Mouse (Mus musculus): ENCODE measurements around the gene Errfi1. TPM values are rescaled to one million over a fixed set of nuclear protein-coding genes. Genes with fewer than 3 reads are reported as not detected.
A peak's percentile ranks its signal among the peaks of the same experiment; 100 is the strongest.

Errfi1 gene
- polyA plus RNA-seq, 1 experiment from 2014 or later = 25.9 TPM

DNA sequence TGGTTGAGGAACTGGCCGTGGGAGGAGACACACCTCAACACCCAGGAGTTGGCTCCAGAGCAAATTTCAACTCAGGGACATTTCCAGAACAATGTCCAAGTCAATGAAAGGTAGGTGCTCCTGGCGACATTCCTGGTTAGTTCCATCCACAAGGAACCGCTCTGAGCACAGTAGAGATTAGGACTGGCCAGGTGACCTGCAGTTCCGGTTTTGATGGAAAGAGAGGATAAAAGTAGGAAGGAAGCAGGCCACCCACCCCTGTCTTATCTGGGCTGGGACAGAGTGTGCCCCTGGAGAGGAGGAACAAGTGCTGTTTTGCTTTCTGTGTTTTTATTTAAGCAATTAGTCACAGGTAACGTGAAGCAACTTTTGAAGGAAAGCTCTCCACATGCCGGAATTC lies 28.8 kb upstream of the Errfi1 start:
- WGBS = 48% methylated on average over 6 of the region's 6 CpGs
- no peaks in the 10 kb centered on the region for H3K36me3 ChIP-seq
- peak overlapping the region; percentile 82 for H3K27ac ChIP-seq
- H3K27me3 ChIP-seq (ENCODE audit: low read depth, poor library complexity, severe bottlenecking) = 0 out of 2 replicates have a peak, but pooled peaks cover under 1% of the 10 kb centered on the region
- no peak for DNase-seq (ENCODE audit: low spot score)
- no peak overlapping the region for H3K4me3 ChIP-seq
- H3K9me3 ChIP-seq (replicated peaks) = no peaks in the 10 kb centered on the region
- peaks cover 84% of the 10 kb centered on the region for H3K4me1 ChIP-seq

DNA sequence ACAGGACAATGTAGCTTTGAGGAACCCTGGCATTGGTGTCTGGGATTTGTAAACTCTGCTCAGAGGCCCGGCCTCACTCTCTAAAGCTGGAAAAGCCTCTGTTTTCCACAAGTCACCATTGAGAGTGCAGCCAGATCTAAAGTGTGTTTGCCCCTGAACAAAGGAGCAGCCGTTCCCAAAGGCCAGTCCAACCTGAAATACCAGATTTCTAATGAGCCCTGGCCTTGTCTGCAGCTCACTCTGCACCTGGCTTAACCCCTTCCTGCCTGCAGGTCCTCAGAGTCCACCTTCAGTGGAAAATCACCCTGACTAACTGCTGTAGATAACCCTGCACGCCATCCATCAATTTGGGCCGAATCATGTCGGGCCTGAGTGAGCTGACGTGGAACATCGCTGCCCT lies 28.2 kb upstream of the Errfi1 start:
- Histone ChIP-seq H3K36me3 (no peaks in the 10 kb centered on the region), H3K4me3 (no peak overlapping the region), H3K27me3 (ENCODE audit: low read depth, poor library complexity, severe bottlenecking) (no peaks in the 10 kb centered on the region), H3K9me3 (replicated peaks) (no peaks in the 10 kb centered on the region), H3K27ac (peak overlapping the region; percentile 82), H3K4me1 (peaks cover 77% of the 10 kb centered on the region)
- peak; percentile 77 for DNase-seq (ENCODE audit: low spot score)
- 11% methylated on average over 7 of the region's 7 CpGs for WGBS

DNA sequence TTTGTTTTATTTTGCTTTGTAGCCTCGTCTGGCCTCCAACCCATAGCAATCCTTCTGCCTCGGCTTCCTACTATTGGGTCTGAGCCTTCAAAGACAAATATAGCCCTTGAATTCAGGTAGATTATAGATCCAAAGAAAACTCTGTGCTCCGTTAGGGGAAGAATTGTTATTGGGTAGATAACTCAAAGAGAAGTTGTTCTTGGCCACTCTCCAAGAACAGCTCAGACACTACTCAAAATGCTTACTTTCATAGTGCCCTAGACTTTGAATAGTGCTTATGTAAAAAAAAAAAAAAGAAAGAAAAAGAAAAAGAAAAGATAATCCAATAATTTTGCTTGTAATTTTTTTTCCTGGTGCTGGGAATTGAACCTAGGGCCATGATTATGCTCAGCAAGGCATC lies 22.4 kb upstream of the Errfi1 start:
- Histone ChIP-seq H3K4me1 (peaks cover 25% of the 10 kb centered on the region), H3K36me3 (no peaks in the 10 kb centered on the region), H3K9me3 (replicated peaks) (no peaks in the 10 kb centered on the region), H3K27me3 (ENCODE audit: low read depth, poor library complexity, severe bottlenecking) (no peaks in the 10 kb centered on the region), H3K27ac (no peak overlapping the region), H3K4me3 (no peak overlapping the region)
- no peak for DNase-seq (ENCODE audit: low spot score)
- 91% methylated on average over 3 of the region's 3 CpGs for WGBS

DNA sequence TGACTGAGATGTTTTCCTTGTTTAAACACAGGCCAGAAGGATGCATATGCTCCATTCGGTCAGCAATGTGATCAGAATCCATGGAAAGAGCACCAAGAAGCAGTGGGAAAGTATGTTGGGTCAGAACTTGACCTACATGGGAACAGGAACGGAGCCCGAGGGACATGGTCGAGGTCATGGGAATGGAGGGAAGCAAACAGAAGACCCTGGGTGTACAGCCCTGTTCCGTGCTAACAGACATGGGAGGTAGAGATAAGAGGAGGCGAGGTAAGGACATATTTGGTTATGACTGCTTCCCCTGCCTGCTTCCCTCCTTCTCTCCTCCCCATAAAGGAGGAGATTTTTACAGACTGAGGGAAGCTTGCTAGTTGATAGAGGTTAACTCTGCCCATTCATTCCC lies 21.8 kb upstream of the Errfi1 start:
- no peak for DNase-seq (ENCODE audit: low spot score)
- Histone ChIP-seq H3K4me3 (no peak overlapping the region), H3K36me3 (no peaks in the 10 kb centered on the region), H3K4me1 (peaks cover 19% of the 10 kb centered on the region), H3K27me3 (ENCODE audit: low read depth, poor library complexity, severe bottlenecking) (no peaks in the 10 kb centered on the region), H3K27ac (no peak overlapping the region), H3K9me3 (replicated peaks) (no peaks in the 10 kb centered on the region)
- WGBS = 90% methylated on average over 6 of the region's 6 CpGs

DNA sequence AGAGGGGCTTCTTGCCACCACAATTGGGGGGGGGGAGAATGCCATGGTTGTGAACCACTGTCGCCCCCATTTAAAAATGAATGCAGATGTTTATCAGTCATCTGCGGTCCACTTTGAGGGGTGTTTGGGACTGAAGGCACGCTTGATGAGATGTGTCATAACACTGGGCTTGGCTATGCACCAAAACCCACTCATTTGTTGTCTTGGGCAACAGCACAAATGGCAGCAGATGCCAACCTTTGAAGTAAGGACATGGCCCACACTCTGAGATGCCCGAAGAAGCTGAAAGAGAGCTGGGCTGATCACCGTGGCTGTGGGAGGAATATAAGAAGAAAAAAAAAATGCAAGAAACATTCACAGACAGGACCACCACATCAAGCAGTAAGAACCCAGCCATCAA lies 18.6 kb upstream of the Errfi1 start:
- no peak overlapping the region for H3K27ac ChIP-seq
- WGBS = 94% methylated on average over 5 of the region's 5 CpGs
- no peak for DNase-seq (ENCODE audit: low spot score)
- H3K4me3 ChIP-seq = no peak overlapping the region
- H3K27me3 ChIP-seq (ENCODE audit: low read depth, poor library complexity, severe bottlenecking) = no peaks in the 10 kb centered on the region
- H3K4me1 ChIP-seq = no peaks in the 10 kb centered on the region
- H3K9me3 ChIP-seq (replicated peaks) = no peaks in the 10 kb centered on the region
- no peaks in the 10 kb centered on the region for H3K36me3 ChIP-seq

DNA sequence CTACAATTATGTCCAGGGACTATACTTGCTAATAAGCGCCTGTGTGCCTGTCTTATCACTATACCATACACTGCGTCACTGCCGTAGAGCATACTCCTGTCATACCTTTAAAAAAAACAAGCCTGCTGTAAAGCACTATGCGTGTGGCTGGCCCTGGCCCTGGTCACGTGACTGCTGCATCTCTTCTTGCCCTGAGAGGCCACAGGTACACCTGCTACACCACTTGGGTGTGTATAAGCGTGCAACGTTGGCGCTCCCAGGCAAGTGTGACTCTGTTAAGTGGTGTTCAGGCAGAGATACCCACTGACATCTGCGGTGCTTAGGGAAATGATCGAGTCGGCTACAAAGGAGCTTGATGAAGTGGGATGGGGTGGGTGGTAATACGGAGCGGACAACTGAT lies 17.5 kb upstream of the Errfi1 start:
- Histone ChIP-seq H3K27me3 (ENCODE audit: low read depth, poor library complexity, severe bottlenecking) (no peaks in the 10 kb centered on the region), H3K27ac (no peak overlapping the region), H3K36me3 (no peaks in the 10 kb centered on the region), H3K4me3 (no peak overlapping the region), H3K4me1 (no peaks in the 10 kb centered on the region), H3K9me3 (replicated peaks) (no peaks in the 10 kb centered on the region)
- 92% methylated on average over 13 of the region's 13 CpGs for WGBS
- DNase-seq (ENCODE audit: low spot score) = no peak

DNA sequence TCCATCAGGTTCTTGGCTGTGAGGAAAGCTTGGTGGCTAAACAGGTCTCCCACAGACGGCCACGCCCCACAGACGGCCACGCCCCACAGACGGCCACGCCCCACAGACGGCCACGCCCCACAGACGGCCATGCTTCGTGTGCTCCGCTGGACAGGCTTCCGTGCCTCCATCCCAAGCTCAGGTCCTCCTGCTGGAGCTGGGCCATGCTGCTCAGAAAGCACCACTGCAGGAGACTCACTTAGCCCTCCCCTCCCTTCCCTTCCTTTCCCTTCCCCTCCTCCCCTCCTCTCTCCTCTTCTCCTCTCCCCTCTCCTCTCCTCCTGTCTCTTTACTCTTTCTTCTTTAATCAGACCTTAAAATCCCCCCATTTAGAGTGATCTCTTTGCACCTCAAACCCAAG lies 16.8 kb upstream of the Errfi1 start:
- Histone ChIP-seq H3K9me3 (replicated peaks) (no peaks in the 10 kb centered on the region), H3K4me3 (no peak overlapping the region), H3K4me1 (no peaks in the 10 kb centered on the region), H3K27me3 (ENCODE audit: low read depth, poor library complexity, severe bottlenecking) (no peaks in the 10 kb centered on the region), H3K27ac (no peak overlapping the region), H3K36me3 (no peaks in the 10 kb centered on the region)
- DNase-seq (ENCODE audit: low spot score) = no peak
- 91% methylated on average over 12 of the region's 12 CpGs for WGBS

DNA sequence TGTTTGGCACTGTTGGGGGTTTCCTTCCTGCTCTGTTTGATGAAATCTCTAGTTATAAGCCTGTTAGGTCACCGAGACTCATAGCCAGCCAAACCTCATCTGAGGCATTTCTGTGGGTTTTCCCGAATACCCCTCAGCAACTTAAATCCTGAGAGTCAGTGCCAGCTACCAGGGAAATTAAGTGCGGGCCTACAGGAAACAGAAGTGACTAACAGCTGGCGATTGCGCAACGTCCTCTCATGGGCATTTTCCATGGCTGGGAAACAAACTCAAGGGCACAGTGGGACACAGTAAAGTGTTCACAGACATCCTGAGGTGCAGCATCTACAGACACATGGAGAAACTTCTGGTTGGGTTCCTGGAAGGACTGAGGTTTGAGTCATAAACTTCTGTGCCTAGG lies 16.3 kb upstream of the Errfi1 start:
- Histone ChIP-seq H3K27ac (no peak overlapping the region), H3K4me1 (no peaks in the 10 kb centered on the region), H3K4me3 (no peak overlapping the region), H3K9me3 (replicated peaks) (no peaks in the 10 kb centered on the region), H3K36me3 (no peaks in the 10 kb centered on the region), H3K27me3 (ENCODE audit: low read depth, poor library complexity, severe bottlenecking) (no peaks in the 10 kb centered on the region)
- WGBS = 87% methylated on average over 6 of the region's 6 CpGs
- DNase-seq (ENCODE audit: low spot score) = no peak

DNA sequence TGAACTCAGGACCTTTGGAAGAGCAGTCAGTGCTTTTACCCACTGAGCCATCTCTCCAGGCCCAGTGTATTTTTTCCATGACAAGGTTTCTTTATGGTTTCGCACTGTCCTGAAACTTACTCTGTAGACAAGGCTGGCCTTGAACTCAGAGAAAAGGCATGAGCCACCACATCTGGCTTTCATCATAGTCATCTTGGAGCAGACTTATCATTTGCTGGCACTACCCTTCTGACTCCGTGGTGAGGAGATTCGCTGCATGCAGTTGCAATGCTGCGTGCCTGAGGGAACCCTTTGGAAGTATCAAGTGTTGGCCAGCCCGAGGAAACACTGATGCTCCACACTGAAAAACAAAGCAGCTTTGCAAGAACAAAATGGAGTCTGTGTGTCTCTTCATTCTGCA lies 11.7 kb upstream of the Errfi1 start:
- no peak overlapping the region for H3K27ac ChIP-seq
- no peaks in the 10 kb centered on the region for H3K4me1 ChIP-seq
- H3K27me3 ChIP-seq (ENCODE audit: low read depth, poor library complexity, severe bottlenecking) = no peaks in the 10 kb centered on the region
- no peak for DNase-seq (ENCODE audit: low spot score)
- no peaks in the 10 kb centered on the region for H3K9me3 ChIP-seq (replicated peaks)
- 87% methylated on average over 5 of the region's 5 CpGs for WGBS
- no peak overlapping the region for H3K4me3 ChIP-seq
- H3K36me3 ChIP-seq = no peaks in the 10 kb centered on the region

DNA sequence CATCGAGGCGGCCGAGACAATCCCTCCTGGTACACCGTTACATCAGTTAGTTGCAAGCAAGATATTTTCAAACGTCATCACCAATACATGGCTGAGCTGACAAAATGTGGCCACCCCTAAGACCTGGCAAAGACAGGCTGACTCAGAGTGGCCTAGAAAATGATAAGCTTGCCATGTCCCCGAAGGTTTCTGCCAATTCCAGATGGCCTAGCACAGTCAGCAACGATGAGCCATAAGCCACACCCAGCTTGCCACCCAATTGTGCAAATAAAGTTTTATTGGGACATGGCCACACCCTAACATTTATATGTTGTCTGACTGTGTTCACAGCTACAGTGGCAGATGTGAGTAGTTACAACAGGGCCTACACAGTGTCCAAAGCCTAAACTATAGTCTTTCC lies 10.5 kb upstream of the Errfi1 start:
- DNase-seq (ENCODE audit: low spot score) = no peak
- WGBS = 91% methylated on average over 7 of the region's 7 CpGs
- Histone ChIP-seq H3K27ac (no peak overlapping the region), H3K27me3 (ENCODE audit: low read depth, poor library complexity, severe bottlenecking) (no peaks in the 10 kb centered on the region), H3K9me3 (replicated peaks) (no peaks in the 10 kb centered on the region), H3K36me3 (no peaks in the 10 kb centered on the region), H3K4me1 (no peaks in the 10 kb centered on the region), H3K4me3 (no peak overlapping the region)

DNA sequence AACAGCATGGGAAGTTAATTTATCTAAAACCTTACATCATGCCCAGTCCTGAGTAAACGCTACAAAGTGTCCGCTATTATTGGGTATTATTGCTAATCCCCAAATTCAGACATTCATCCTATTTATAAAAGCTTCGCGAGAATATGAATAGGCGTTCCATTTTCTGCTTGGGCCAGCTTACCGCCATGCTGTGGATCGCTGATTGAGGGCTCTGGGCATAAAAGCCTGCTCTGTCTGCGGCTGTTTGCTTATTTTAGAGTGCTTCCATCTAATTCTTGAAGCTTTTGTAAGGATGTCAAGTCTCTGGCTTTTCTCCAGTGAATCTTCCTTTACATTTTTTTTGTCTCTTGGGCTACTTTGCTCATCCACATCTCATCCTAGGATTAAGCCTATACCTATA lies 7.4 kb upstream of the Errfi1 start:
- H3K4me3 ChIP-seq = no peak overlapping the region
- H3K27me3 ChIP-seq (ENCODE audit: low read depth, poor library complexity, severe bottlenecking) = no peaks in the 10 kb centered on the region
- no peaks in the 10 kb centered on the region for H3K36me3 ChIP-seq
- H3K4me1 ChIP-seq = peaks cover 9% of the 10 kb centered on the region
- no peak overlapping the region for H3K27ac ChIP-seq
- H3K9me3 ChIP-seq (replicated peaks) = no peaks in the 10 kb centered on the region
- 92% methylated on average over 8 of the region's 8 CpGs for WGBS
- DNase-seq (ENCODE audit: low spot score) = no peak

DNA sequence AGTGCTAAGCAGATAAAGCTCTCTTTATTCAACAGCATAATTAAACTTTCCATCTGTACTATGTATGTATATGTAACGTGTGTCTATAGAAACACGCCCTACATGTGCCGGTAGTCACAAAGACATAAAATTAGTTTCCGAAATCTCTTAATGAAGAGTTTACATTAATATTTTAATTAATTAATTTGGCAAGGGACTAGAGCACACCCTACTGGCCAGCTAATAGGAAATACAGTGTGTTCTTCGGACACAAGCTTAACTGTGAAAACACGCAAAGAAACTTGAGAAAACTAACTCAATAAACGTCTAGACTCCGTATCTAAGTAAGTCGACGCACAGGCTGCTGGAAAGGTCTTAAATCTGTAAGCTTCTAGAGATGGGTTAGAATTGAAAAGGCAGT lies 3.8 kb upstream of the Errfi1 start:
- no peak for DNase-seq (ENCODE audit: low spot score)
- H3K27me3 ChIP-seq (ENCODE audit: low read depth, poor library complexity, severe bottlenecking) = no peaks in the 10 kb centered on the region
- 75% methylated on average over 10 of the region's 10 CpGs for WGBS

DNA sequence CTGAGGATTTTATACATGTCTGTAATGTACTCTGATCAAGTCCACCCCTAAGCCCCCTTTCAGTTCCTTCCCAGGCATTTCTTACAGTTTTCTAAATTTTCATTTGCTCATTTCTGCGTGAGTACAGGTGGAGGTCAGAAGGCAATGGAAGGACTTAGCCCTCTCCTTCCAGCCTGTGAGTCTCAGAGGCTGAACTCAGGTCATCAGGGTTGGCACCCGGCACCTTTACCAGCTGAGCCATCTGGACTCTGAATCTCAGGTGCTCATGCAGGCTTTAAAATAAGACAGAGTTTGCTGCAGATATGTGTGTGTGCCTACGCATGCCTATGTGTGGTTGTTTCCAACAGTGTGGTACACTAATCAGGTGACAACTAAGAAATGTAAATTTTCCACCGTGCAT lies 2.8 kb upstream of the Errfi1 start:
- WGBS = 89% methylated on average over 4 of the region's 4 CpGs
- DNase-seq (ENCODE audit: low spot score) = no peak
- peaks cover 33% of the 10 kb centered on the region for H3K4me1 ChIP-seq
- H3K9me3 ChIP-seq (replicated peaks) = no peaks in the 10 kb centered on the region
- no peaks in the 10 kb centered on the region for H3K36me3 ChIP-seq
- no peaks in the 10 kb centered on the region for H3K27me3 ChIP-seq (ENCODE audit: low read depth, poor library complexity, severe bottlenecking)
- no peak overlapping the region for H3K27ac ChIP-seq
- H3K4me3 ChIP-seq = no peak overlapping the region

More for the DNA sequence above, 3.8 kb upstream of the Errfi1 start:
- Histone ChIP-seq H3K27ac (no peak overlapping the region), H3K4me3 (no peak overlapping the region), H3K4me1 (peaks cover 27% of the 10 kb centered on the region), H3K36me3 (no peaks in the 10 kb centered on the region), H3K9me3 (replicated peaks) (no peaks in the 10 kb centered on the region)

DNA sequence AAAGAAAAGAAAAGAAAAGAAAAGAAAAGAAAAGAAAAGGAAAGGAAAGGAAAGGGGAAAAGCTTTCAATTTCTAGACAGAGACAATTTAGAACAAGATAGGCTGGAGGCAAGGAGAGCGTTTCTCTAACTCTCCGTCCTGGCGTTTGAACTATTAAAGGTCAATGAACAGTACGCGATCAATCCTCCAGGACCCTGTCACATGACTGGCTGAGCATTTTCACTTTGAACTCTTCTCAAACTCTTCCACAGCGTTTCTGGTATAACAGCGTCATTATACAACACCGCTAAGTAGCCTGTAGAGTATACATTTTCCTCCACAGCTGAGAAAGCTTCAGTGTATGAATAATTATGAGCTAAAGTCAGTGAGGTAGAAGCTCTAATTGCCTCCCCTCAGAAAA lies 1.7 kb upstream of the Errfi1 start:
- H3K36me3 ChIP-seq = no peaks in the 10 kb centered on the region
- H3K9me3 ChIP-seq (replicated peaks) = no peaks in the 10 kb centered on the region
- H3K4me1 ChIP-seq = peaks cover 44% of the 10 kb centered on the region

More for the DNA sequence above, 1.7 kb upstream of the Errfi1 start:
- no peaks in the 10 kb centered on the region for H3K27me3 ChIP-seq (ENCODE audit: low read depth, poor library complexity, severe bottlenecking)
- no peak for DNase-seq (ENCODE audit: low spot score)
- no peak overlapping the region for H3K27ac ChIP-seq
- WGBS = 71% methylated on average over 8 of the region's 8 CpGs
- H3K4me3 ChIP-seq = no peak overlapping the region
